8 mouse cellular contexts compared by ENCODE assay signal in genomic region chr2:11266294-11266693, GRCm38 (mm10).
DNase-seq lines count a peak whose midpoint lies in the region; ATAC-seq and TF ChIP-seq lines count a peak whose summit lies in the region.

No protein-coding gene starts in this region.

- in situ Hi-C loops in ES-E14 (cut with MboI; ENCODE audit: low sequenced_read_pairs in 2 of 2, unreplicated experiment in 2 of 2) = no loop called here

- 72% methylated on average over 5 of the region's 5 CpGs for WGBS in kidney, adult 2 months
- WGBS in kidney, embryonic 14.5 days = 67% methylated on average over 5 of the region's 5 CpGs
- WGBS in heart, embryonic 11.5 days (ENCODE audit: insufficient replicate concordance) = 61% methylated on average over 5 of the region's 5 CpGs

- H3K4me1 ChIP-seq in kidney, adult 2 months (ENCODE audit: control insufficient read depth, insufficient read depth, low read length) = no peaks in the 10 kb centered on the region
- H3K4me1 ChIP-seq in kidney, embryonic 14.5 days (ENCODE audit: control insufficient read depth, insufficient read depth, low read length) = no peaks in the 10 kb centered on the region
- no peaks in the 10 kb centered on the region for H3K4me1 ChIP-seq in ES-E14 (ENCODE audit: control insufficient read depth in 2 of 2, insufficient read depth in 2 of 2, low read length in 2 of 2, poor library complexity in 1 of 2)
- H3K4me1 ChIP-seq in heart, embryonic 11.5 days (ENCODE audit: control insufficient read depth, insufficient read depth, low read length) = no peaks in the 10 kb centered on the region

- H3K9ac ChIP-seq in kidney, embryonic 14.5 days (ENCODE audit: low read depth, low read length) = no peak overlapping the region
- no peak overlapping the region for H3K9ac ChIP-seq in ES-E14 (ENCODE audit: insufficient read depth, low read depth, low read length, poor library complexity, severe bottlenecking)
- H3K9ac ChIP-seq in heart, embryonic 11.5 days (ENCODE audit: low read depth, low read length) = no peak overlapping the region

- TF ChIP-seq POLR2A in kidney, adult 2 months (IDR thresholded peaks at IDR 0.05; ENCODE audit: low read depth, low read length) = no peak

- ATAC-seq in kidney, embryonic 14.5 days (ENCODE audit: low FRiP score, low TSS enrichment) = no peak
- ATAC-seq in heart, embryonic 11.5 days (replicated peaks; ENCODE audit: insufficient number of reproducible peaks, low FRiP score, low TSS enrichment) = no peak

- H3K9me3 ChIP-seq in kidney, embryonic 14.5 days (ENCODE audit: control insufficient read depth, low read length) = no peaks in the 10 kb centered on the region
- no peaks in the 10 kb centered on the region for H3K9me3 ChIP-seq in ES-E14 (ENCODE audit: control insufficient read depth, insufficient read depth, low read depth, low read length)
- H3K9me3 ChIP-seq in heart, embryonic 11.5 days (replicated peaks; ENCODE audit: control insufficient read depth, low read length) = no peaks in the 10 kb centered on the region

- no peaks in the 10 kb centered on the region for H3K27me3 ChIP-seq in kidney, adult 2 months (replicated peaks; ENCODE audit: control insufficient read depth, insufficient read depth, low read length)
- no peaks in the 10 kb centered on the region for H3K27me3 ChIP-seq in kidney, embryonic 14.5 days (ENCODE audit: control insufficient read depth, insufficient read depth, low read length)
- H3K27me3 ChIP-seq in heart, embryonic 11.5 days (ENCODE audit: control insufficient read depth, insufficient read depth, low read length) = no peaks in the 10 kb centered on the region

- DNase-seq in kidney, adult 2 months = peak; percentile 37
- peak; percentile 36 for DNase-seq in ES-E14 (ENCODE audit: low read depth, low spot score)
- DNase-seq in kidney, adult 9 months = peak; percentile 30
- DNase-seq in spleen, postnatal 4 days (ENCODE audit: low spot score in 2 of 2) = peak; percentile 34 to 73
- DNase-seq in right cerebral cortex, adult 18-20 months = no peak
- no peak for DNase-seq in right cerebral cortex, postnatal 14 days

- no peak overlapping the region for H3K4me2 ChIP-seq in kidney, embryonic 14.5 days (replicated peaks; ENCODE audit: low read depth, low read length)
- H3K4me2 ChIP-seq in heart, embryonic 11.5 days = no peak overlapping the region

- no peak; the same call in 1 of the 2 replicates for TF ChIP-seq CTCF in kidney, adult 2 months (conservative IDR thresholded peaks at IDR 0.05; ENCODE audit: insufficient read depth, insufficient read length, low read depth, low read length)

- H3K36me3 ChIP-seq in kidney, adult 2 months (ENCODE audit: control insufficient read depth, insufficient read depth, low read length) = no peaks in the 10 kb centered on the region
- H3K36me3 ChIP-seq in kidney, embryonic 14.5 days (ENCODE audit: control insufficient read depth, insufficient read depth, low read length) = no peaks in the 10 kb centered on the region
- no peaks in the 10 kb centered on the region for H3K36me3 ChIP-seq in ES-E14 (ENCODE audit: control insufficient read depth, insufficient read depth, low read length, poor library complexity, severe bottlenecking)
- H3K36me3 ChIP-seq in heart, embryonic 11.5 days (ENCODE audit: control insufficient read depth, insufficient read depth, low read length) = no peaks in the 10 kb centered on the region

- no peak overlapping the region for H3K4me3 ChIP-seq in kidney, adult 2 months (ENCODE audit: insufficient read depth, low read depth, low read length)
- no peak overlapping the region for H3K4me3 ChIP-seq in kidney, embryonic 14.5 days (ENCODE audit: low read length)
- no peak overlapping the region for H3K4me3 ChIP-seq in ES-E14 (ENCODE audit: insufficient read depth in 1 of 2, low read depth in 1 of 2, low read length in 2 of 2, poor library complexity in 1 of 2, severe bottlenecking in 1 of 2)
- no peak overlapping the region for H3K4me3 ChIP-seq in heart, embryonic 11.5 days (ENCODE audit: low read depth, low read length)

- H3K27ac ChIP-seq in kidney, adult 2 months (ENCODE audit: insufficient read depth, low read depth, low read length) = no peak overlapping the region
- no peak overlapping the region for H3K27ac ChIP-seq in kidney, embryonic 14.5 days (ENCODE audit: low read depth, low read length)
- no peak overlapping the region for H3K27ac ChIP-seq in ES-E14 (ENCODE audit: insufficient read depth, low read depth, low read length, poor library complexity, severe bottlenecking)
- no peak overlapping the region for H3K27ac ChIP-seq in heart, embryonic 11.5 days (ENCODE audit: low read depth, low read length)

TF ChIP-seq in ES-E14, 5 proteins besides CTCF, POLR2A, EP300 and RAD21:
- TF ChIP-seq ZNF384 (IDR thresholded peaks at IDR 0.05; ENCODE audit: low read depth, low read length) (no peak), ZC3H11A (IDR thresholded peaks at IDR 0.05; ENCODE audit: borderline replicate concordance, low read depth, low read length) (0 out of 2 replicates have a peak, but pooled peaks have one; percentile 17)

Comparison
In these comparisons a context has a peak if more than half of its experiments do, and no peak if none do; other contexts are left out.
1. DNase-seq: peak in kidney, adult 2 months (single experiment), ES-E14 (single experiment), kidney, adult 9 months (single experiment) and spleen, postnatal 4 days (2 of 2); none in right cerebral cortex, adult 18-20 months (single experiment) and right cerebral cortex, postnatal 14 days (single experiment).